Mouse (Mus musculus) mouse embryonic stem cell (cell line): ENCODE measurements around the gene Cdk5rap2.

ENCODE experiments used
- in situ Hi-C, 2 experiments: fragments of 300-500 bp; cut with MboI; formaldehyde crosslinking; loops; 1 replicate in 1 of 2; 3 replicates in 1 of 2; pipeline ENCODE4 v1.14.3; 2019 to 2020; ENCODE audit warnings: low sequenced_read_pairs in 2 of 2, low pct_unique_long_range_greater_than_20kb in 1 of 2, mixed read lengths in 1 of 2; ENCODE audit not compliant: unreplicated experiment in 1 of 2

The Cdk5rap2 gene

DNA sequence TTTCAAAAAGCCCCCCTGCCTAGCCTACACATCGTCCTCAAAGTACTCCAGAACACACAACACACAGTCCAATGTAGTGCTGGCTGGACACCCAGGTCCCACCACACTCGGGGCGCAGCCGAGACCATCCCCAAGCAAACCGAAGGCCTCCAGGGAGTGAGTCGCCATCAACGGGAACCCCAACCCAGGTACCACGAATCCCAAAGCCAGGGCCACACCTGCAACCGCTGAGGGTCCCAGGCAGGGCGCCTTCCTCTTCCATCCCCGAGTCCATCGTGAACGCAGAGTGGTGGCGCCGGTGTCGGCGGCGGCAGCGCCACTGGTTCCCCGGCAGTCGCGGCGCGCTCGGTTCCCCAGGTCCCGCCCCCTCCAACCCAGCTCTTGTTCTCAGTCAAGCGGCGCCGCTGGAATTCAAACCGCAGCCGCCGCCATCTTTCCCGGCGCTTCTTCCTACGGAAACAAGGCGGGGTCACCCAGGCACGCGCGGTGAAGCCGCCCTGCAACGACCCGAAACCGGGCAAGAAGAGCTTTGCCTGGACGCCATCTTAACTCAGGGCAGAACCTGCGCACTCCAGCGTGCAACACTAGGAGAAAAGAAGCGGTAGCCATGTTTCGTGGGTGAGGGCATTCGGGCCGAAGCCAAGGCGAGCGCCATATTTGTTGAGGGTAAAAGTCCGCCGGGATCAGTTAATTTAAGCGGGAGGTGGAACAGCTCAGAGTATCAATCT, at the start of gene Cdk5rap2:
Gene Cdk5rap2, minus strand, starts transcription at position 450 of the 728 bp plus-strand sequence.
- in situ Hi-C loops = no loop called here

DNA sequence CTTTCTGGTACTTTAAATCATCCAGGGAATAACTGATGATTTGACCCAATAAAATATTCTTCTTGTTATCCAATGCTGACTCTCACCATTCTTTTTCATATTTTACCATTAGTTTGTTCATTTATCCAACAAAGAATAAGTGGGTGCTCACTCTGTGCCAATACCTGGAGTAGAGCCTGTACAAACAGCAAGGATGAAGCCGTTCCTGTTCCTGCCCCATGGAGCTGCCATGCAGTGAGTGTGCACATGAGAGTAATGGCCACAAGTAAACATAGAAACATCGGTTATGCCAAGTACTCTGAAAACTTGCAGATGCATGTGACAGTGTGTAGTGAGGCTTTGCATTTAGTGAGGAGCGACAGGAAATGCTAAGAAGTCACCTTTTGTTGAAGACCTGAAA, 41.9 kb upstream of the Cdk5rap2 start:
- in situ Hi-C loops = loop anchor here in 1 of 2 experiments (25.0 kb wide), 1 partner anchor 135 kb away; no protein-coding TSS in a partner anchor

DNA sequence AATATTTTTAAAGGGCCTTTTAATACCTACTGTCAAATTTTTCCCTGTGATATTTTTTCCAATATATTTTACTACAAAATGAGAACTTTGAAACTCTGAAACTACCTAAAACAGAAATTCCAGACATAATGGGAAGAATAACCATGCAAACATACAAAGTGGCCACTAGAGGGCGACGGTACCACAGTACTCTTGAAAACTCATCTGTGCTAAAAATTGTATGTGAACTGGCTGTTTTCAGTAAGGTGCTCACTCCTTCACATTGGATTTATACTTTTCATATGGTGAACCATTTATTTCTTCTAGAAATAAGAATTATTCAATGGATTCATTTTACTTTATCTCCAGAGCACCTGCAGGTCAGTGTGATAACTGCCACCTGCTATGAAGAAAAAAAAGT, 41.5 kb upstream of the Cdk5rap2 start:
- in situ Hi-C loops = loop anchor here in 1 of 2 experiments (25.0 kb wide), 1 partner anchor 136 kb away; no protein-coding TSS in a partner anchor

DNA sequence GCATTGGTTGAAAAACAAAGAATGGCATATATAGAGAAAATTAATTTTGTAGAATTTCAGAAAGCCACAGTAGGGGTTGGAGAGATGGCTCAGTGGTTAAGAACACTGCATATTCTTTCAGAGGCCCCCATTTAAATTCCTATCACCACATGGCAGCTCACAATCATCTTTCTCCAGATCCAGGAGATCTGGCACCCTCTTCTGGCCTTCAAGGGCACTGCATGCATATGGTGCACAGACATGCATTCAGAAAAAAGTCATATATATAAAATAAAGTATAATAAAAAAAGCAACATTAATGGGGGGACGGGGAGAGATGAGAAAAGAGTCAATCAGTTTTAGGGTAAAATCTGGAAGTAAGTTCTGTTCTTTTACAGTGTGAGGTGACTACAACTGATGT, 39.4 kb upstream of the Cdk5rap2 start:
- in situ Hi-C loops = loop anchor here in 1 of 2 experiments (25.0 kb wide), 1 partner anchor 138 kb away; no protein-coding TSS in a partner anchor

DNA sequence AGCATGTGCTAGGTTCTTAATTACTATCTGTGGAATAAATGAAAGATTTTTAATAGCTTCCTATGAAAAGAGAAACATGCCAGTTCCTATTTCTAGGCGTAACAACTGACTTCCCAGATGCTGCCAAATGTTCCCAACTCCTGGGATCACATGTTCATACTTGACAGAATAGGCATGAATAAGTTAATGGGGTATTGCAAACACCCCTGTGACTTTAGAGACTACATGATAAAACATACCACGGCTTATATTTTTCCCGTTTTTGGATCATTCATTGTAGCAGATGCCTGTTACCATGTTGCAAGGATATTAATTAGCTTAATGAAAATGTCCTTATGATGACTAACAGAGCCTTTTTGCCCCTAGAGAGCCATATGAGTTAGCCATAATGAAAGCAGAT, 36.5 kb upstream of the Cdk5rap2 start:
- in situ Hi-C loops = no loop called here

DNA sequence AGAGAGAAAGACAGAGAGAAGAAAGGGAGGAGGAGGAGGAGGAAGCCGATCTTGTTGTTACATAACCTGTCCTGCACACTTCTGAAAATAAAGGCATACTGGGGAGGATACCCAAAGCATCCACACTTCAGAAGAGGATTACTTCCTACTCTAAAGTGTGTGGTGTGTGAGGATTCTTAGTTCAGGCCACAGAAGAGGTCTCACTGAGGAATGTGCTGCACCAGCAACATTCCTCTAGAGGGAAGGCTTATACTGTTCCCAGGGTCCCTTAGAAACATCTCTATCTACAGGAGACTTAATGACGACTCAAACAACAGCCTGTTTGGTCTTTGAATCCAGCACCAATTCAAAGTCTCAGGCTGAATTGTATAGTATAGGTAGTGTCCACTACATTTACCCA, 10.0 kb upstream of the Cdk5rap2 start:
- in situ Hi-C loops = no loop called here

DNA sequence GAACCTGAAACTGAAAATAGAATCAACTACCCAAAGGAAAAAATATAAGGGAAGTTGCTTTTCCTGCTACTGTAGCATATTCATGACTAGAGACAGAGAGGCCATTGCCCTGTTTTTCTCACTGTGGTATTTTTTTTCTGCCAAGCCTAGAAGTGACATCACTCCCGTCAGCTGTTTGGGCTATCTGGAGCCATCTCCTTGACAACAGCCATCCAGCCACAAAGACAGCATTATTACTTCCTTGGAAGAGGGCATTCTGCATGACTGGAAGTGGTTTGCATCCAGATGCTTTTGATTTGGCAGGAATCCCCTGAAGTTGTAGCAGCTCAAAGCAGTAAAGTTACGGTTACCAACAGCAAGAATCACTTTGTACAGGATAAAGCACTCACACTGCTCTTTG, 1.9 kb upstream of the Cdk5rap2 start:
- in situ Hi-C loops = no loop called here

DNA sequence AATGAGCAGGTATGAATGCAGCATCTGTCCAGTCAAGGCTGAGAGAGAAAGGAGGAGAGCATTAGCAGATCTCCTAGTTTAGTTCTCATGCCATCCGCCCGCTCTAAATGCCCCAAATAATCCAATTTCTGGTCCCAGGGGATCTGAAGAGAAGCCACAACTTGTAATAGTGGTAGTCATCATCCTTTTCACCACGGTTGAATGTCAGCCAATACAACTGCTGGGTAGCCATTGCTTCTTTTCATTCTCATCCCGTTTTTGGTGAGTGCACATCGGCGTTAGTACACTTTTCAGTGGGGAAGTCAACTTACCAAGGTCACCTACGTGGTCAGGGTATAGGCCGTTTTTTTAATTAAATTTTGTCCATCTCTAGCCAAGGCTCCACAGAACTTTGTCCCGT, 787 bp downstream of the Cdk5rap2 start:
- in situ Hi-C loops = no loop called here

DNA sequence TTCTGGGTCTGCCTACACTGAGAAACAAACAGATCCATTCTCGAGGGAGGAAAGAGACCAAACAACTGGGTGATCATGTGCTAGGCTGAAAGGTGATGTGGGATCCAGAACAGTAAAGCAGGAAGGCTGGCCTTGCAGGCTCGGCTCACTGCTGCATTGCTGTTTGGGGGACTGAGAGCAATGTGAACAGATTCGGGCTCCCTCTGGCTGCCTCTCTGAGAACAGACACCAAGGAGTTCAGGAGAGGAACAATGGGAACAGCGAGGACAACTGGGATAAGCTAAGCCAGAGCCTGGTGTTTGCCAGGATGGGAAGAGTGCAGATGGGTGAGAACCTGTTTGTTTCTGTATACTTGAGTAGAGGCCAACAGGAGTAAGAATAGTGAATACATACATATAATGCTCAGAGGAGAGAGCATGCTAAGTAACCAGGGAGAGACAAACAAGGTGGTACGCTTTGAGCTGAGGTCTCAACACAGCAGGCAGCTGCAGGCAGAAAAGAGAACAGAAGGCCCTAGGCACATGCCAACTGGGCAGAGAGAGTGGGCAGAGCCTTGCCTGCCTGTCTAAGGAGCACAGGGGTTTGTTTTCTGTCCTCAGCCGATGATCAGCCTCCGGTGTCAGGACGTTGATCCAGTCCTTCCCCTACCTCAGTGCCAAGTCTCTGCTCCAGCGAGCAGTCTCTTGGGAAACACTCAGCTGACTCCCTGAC, 8.0 kb downstream of the Cdk5rap2 start:
- in situ Hi-C loops = no loop called here

DNA sequence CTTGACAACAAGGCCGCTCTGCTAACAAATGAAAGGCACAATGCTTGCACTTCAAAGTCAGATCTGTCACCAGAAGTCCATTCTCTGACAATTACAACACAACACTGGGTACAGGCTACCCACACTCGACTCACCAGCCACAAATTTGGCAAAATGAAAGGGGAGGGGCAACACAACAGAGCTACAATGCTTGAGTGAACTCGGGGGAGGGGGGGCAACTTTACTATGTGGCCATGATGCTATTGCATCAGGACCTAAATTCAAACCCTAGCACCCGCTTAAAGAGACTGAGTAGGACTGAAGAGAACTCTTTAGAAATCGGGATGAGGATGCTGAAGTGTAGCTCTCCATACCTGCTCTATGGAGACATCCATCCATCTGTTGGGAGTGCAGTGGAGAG, 10.8 kb downstream of the Cdk5rap2 start:
- in situ Hi-C loops = no loop called here

DNA sequence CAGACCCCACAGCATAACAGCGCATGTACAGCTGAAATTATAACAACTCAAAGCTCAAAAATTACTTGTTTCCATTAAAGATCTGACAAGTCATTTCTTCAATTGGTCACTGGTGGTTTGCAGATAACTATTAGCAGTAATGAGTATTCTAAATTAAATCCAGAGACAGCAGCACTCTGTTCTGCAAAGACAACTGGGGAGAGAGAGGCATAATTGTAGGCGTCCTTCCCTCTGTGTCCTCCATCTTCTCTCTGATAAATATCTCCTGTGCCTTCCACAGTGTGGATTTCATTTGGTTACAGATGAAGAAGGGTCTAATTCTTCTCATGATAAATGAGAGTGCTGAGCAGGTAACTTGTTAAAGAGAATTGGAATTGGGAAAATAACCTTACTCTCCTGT, 11.2 kb downstream of the Cdk5rap2 start:
- in situ Hi-C loops = no loop called here

DNA sequence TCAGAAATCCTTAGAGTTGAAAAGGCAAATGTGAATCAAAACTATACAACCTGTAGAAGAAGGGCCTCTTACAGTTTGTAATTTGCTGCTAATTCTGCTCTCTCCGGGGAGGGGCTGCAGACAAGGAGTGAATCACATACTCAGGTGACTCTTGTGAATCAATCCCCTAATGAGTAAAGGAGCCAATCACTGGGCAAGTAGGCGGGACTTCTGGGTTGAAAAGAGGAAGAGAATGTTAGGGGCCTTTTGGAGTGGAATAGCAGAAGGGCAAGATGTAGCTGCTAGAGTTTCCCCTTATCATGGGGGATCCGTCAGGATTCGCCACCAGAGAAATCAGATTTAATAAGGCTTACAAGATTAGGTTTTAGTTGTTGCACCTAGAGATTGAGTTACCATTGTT, 12.2 kb downstream of the Cdk5rap2 start:
- in situ Hi-C loops = no loop called here

DNA sequence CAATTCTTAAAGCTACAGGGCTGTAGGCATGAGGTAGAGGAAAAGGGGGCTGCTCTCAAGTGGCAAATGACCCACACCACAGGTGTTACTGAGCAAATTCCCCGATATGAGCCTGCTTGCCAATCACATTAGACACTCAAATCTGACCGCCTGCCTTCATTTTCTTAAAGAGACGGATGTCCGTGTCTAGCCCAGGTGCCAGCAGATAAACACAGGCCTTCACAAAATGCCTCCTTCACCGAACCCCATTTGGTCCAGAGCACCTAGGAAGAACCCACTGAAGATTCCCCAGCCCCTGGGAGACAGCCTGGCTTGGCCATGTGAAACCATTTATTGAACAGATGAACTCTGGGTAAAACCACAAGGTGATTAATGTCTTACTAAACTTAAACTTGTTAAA, 13.5 kb downstream of the Cdk5rap2 start:
- in situ Hi-C loops = no loop called here

DNA sequence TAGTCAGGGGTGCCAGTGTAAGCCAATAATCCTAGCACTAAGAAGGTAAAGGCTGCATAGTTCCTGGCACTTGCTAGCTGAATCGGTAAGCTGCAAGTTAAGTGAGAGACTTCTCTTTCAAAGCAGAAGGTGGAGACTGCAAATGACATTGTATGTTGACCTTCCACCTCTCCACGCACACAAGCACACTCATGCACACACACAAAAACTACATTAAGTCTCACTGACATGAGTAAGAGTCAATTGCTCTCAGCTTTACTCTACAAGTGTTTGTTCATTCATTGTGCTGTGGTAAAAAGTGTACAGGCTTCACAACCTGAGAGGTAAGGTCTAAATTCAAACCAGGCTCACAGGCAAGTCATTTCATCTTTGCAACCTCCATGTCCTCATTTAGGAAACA, 15.5 kb downstream of the Cdk5rap2 start:
- in situ Hi-C loops = no loop called here

DNA sequence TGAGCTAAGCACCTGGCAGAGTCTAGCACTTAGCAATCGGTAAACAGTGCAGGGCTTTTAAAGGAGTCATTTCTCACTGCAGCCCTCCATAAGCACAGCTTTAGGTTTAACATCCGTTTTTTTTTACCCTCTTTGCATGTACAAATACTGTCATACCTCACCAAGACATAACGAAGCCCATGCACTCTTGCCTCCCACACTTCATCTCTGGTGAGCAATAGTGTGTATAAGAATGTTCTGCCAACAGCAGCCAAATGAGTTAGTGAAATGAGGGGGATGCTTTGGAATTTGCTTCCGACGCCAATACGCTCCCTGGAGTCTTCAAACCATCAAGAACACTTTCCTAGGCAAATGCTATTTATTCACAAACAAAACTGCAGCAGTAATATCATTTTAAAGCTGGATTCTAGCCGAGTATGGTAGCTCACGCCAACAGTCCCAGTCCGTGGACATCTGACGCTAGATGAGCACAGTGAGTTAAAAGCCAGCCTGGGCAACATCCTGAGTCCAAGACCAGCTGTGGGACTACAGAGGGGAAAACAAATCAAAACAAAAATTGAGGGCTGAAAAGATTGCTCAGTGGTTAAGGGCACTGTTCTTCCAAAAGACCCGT, 18.4 kb downstream of the Cdk5rap2 start:
- in situ Hi-C loops = no loop called here

DNA sequence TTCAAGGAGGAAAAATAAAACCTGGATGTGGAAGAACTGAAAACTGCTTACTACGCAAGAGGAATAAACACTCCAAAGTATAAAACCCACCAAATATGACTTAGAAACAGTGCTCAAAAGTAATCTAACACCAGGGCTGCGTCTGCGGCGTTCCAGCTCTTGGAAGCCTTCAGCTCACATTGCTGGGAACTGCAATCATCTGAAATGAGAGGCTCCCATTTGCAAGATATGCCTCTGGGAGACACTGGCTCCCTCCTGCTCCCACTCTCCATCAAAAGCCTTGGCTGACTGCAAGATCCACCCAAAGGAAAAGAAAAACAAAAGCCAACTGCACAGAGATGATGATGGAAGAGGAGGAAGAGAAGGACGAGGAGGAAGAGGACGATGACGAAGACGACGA, 19.2 kb downstream of the Cdk5rap2 start:
- in situ Hi-C loops = no loop called here

DNA sequence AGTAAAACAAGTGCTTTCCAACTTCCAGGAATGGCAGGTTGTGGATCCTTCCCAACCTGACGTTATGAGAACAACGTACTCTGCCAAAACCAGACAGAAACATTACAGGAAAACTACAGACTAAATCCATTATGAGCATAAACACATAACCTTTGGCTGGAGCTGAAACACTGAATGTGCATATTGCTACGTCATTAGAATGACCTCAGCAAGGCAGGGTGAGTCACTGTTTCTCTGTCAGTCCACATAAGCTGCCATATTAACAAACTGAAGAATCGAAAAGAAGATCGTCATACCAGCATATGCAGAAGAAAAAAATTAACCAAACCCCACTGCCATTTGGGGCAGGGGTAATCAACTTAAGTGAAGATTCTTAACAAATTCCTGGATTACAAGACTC, 24.0 kb downstream of the Cdk5rap2 start:
- in situ Hi-C loops = no loop called here

DNA sequence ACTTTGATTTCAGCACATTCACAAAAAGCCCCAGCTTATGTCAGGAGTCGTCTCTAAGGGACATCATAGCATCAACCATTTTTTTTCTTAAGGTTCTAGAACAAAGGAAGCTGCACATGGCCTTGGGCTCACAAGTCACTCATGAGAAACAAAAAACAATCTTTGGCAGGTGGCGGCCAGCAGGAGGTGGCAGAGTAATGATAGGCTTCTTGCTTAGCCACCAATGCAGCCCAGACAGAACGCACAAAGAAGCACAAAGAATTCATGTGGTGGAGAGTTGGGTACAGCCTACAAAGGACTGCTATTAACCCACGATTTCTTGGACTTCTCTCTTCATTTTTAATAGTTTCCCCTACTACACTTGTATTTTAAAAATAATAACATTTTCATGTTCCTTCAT, 32.9 kb downstream of the Cdk5rap2 start:
- in situ Hi-C loops = no loop called here

DNA sequence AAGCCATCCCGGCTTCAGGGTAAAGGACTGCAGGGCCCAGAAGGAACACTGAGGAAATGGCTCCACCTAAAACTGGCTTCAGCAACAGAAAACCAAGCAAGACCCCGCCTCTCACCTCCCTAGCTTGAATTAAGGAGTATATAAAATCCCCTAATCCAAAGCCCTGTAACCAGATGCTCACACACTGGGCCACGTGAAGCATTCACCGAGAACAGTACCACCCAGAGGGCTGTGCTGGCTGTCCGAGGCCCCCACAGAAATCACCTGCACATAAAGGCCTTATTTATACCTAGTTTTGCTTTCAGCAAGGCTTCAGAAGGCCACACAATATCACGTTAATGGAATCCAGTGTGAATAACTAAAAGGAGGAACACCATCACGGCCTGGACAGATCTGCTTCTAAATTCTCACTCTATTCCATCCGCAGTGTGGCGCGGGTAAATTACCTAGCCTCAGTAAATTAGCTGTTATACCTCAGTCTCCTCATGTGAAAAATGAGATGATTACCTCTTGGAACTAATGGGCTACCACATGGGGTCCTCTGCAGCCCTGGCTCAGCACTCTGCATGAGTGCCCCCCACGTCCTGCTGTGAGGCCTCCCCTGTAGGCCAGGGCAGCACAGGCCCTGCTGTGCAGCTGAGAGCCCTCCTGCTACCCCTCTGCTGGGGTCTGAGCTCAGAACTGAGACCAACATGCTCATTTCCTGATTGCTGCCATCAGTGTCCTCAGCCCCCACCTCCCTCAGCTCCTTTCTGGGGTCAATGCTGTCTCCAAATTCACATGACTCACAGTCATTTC, 45.0 kb downstream of the Cdk5rap2 start:
- in situ Hi-C loops = no loop called here
